Mouse (Mus musculus): ENCODE data around the gene Exoc6b. TPM values are rescaled to one million over a fixed set of nuclear protein-coding genes. Genes with fewer than 3 reads are reported as not detected.

Exoc6b gene
- polyA plus RNA-seq, 1 experiment from 2014 or later, result 10.2 TPM

DNA sequence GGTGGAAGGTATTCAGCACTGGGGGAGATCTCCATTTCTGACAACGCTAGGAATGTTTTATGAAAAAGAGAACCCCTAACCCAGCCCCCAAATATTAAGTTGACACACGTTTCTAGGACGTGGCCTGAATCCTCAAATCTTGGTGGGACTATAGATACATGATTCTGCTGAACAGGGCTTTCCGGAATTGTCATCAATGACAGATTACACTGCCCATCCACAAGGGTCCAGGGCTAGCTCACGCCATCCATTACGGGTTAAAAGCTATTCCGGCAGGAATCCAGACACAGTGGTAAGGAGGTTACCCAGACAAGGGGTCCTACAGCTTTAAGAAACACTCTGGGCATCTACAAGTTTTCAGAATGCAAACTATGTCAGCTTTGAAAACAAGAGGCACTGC lies 323.7 kb downstream of the Exoc6b start:
- Histone ChIP-seq H3K4me3 (ENCODE audit: low read depth, low read length) (no peak overlapping the region), H3K9ac (ENCODE audit: low read depth, low read length) (no peak overlapping the region), H3K36me3 (ENCODE audit: control insufficient read depth, insufficient read depth, low read length) (no peaks in the 10 kb centered on the region), H3K27ac (ENCODE audit: low read depth, low read length) (no peak overlapping the region), H3K4me2 (no peak overlapping the region), H3K9me3 (ENCODE audit: control insufficient read depth, low read length) (no peaks in the 10 kb centered on the region), H3K4me1 (replicated peaks; ENCODE audit: control insufficient read depth, insufficient read depth, low read length) (no peaks in the 10 kb centered on the region), H3K27me3 (replicated peaks; ENCODE audit: control insufficient read depth, insufficient read depth, low read length) (no peaks in the 10 kb centered on the region)
- 84% methylated on average over 7 of the region's 7 CpGs for WGBS
- no peak for ATAC-seq (replicated peaks; ENCODE audit: low FRiP score)
- no peak for DNase-seq (ENCODE audit: low spot score)

GRCm38 (mm10) chr6:84742227-84742626 lies 327.1 kb downstream of the Exoc6b start:
- Histone ChIP-seq H3K4me3 (ENCODE audit: low read depth, low read length) (no peak overlapping the region), H3K27ac (ENCODE audit: low read depth, low read length) (no peak overlapping the region), H3K9me3 (ENCODE audit: control insufficient read depth, low read length) (no peaks in the 10 kb centered on the region), H3K27me3 (replicated peaks; ENCODE audit: control insufficient read depth, insufficient read depth, low read length) (no peaks in the 10 kb centered on the region), H3K9ac (ENCODE audit: low read depth, low read length) (no peak overlapping the region), H3K4me2 (no peak overlapping the region), H3K4me1 (replicated peaks; ENCODE audit: control insufficient read depth, insufficient read depth, low read length) (no peaks in the 10 kb centered on the region), H3K36me3 (ENCODE audit: control insufficient read depth, insufficient read depth, low read length) (no peaks in the 10 kb centered on the region)
- DNase-seq (ENCODE audit: low spot score) (no peak), ATAC-seq (replicated peaks; ENCODE audit: low FRiP score) (no peak)
- WGBS, result 53% methylated on average over 3 of the region's 3 CpGs

DNA sequence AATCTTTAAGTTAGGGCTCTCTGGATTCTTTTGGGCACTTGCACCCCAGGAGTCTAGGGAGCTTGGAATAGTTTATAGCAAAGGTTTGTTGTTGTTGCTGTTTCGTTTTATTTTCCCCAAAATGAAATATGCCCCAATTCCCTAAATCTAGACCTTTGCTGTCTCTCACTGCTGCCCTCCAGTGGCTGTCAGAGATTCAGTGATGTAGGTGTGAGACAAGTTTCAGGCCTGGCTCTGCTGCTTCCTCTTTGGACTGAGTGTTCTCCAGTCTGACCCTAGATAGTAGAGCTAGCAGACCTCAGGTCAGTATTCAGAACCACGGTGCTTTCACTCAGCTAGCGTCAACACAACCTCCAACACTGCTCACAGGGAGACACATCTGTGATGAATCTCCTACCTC lies 332.4 kb downstream of the Exoc6b start:
- Histone ChIP-seq H3K36me3 (ENCODE audit: control insufficient read depth, insufficient read depth, low read length) (no peaks in the 10 kb centered on the region), H3K9me3 (ENCODE audit: control insufficient read depth, low read length) (no peaks in the 10 kb centered on the region), H3K4me1 (replicated peaks; ENCODE audit: control insufficient read depth, insufficient read depth, low read length) (no peaks in the 10 kb centered on the region), H3K9ac (ENCODE audit: low read depth, low read length) (no peak overlapping the region), H3K27me3 (replicated peaks; ENCODE audit: control insufficient read depth, insufficient read depth, low read length) (no peaks in the 10 kb centered on the region), H3K27ac (ENCODE audit: low read depth, low read length) (no peak overlapping the region), H3K4me3 (ENCODE audit: low read depth, low read length) (no peak overlapping the region), H3K4me2 (no peak overlapping the region)
- ATAC-seq (replicated peaks; ENCODE audit: low FRiP score) (no peak), DNase-seq (ENCODE audit: low spot score) (no peak)
- WGBS, result 36% methylated on average over 3 of the region's 3 CpGs

- H3K36me3 ChIP-seq (ENCODE audit: control insufficient read depth, insufficient read depth, low read length), result no peaks in the 10 kb centered on the region
- H3K4me2 ChIP-seq, result no peak overlapping the region
- no peaks in the 10 kb centered on the region for H3K27me3 ChIP-seq (replicated peaks; ENCODE audit: control insufficient read depth, insufficient read depth, low read length)
- H3K27ac ChIP-seq (ENCODE audit: low read depth, low read length), result no peak overlapping the region
- DNase-seq (ENCODE audit: low spot score) (no peak), ATAC-seq (replicated peaks; ENCODE audit: low FRiP score) (no peak)
- no peak overlapping the region for H3K9ac ChIP-seq (ENCODE audit: low read depth, low read length)
- no peaks in the 10 kb centered on the region for H3K9me3 ChIP-seq (ENCODE audit: control insufficient read depth, low read length)
- no peaks in the 10 kb centered on the region for H3K4me1 ChIP-seq (replicated peaks; ENCODE audit: control insufficient read depth, insufficient read depth, low read length)
- H3K4me3 ChIP-seq (ENCODE audit: low read depth, low read length), result no peak overlapping the region
Measured at GRCm38 (mm10) chr6:84726876-84727275, 342.4 kb downstream of the Exoc6b start.

GRCm38 (mm10) chr6:84713171-84713570 lies 356.1 kb downstream of the Exoc6b start:
- no peak for DNase-seq (ENCODE audit: low spot score)
- Histone ChIP-seq H3K36me3 (ENCODE audit: control insufficient read depth, insufficient read depth, low read length) (no peaks in the 10 kb centered on the region), H3K27me3 (replicated peaks; ENCODE audit: control insufficient read depth, insufficient read depth, low read length) (no peaks in the 10 kb centered on the region), H3K4me2 (no peak overlapping the region), H3K9ac (ENCODE audit: low read depth, low read length) (no peak overlapping the region), H3K9me3 (ENCODE audit: control insufficient read depth, low read length) (no peaks in the 10 kb centered on the region), H3K4me3 (ENCODE audit: low read depth, low read length) (no peak overlapping the region), H3K4me1 (replicated peaks; ENCODE audit: control insufficient read depth, insufficient read depth, low read length) (no peaks in the 10 kb centered on the region; the same call in 1 of the 2 replicates), H3K27ac (ENCODE audit: low read depth, low read length) (no peak overlapping the region)
- no peak for ATAC-seq (replicated peaks; ENCODE audit: low FRiP score)
- WGBS, result 85% methylated on average over 11 of the region's 11 CpGs

DNA sequence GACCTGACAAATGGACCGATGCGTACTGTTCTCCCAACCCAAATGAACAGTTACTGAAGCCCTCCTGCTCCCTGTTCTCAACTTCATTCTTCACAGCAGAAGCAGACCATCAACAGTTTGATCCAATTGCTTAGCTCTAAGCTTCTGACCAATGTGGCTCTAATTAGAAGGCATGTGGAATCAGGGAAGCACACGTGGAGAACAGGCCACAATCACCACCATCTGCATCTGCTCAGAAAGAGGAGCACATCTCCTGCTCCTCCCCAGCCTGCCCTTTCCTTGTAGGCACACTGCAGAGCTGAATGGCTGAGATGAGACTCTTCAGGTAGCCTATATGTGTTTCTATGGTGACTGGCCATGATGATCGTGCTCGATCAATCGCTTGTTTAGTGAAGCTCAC lies 358.5 kb downstream of the Exoc6b start:
- Histone ChIP-seq H3K9me3 (ENCODE audit: control insufficient read depth, low read length) (no peaks in the 10 kb centered on the region), H3K9ac (ENCODE audit: low read depth, low read length) (no peak overlapping the region), H3K36me3 (ENCODE audit: control insufficient read depth, insufficient read depth, low read length) (no peaks in the 10 kb centered on the region), H3K27me3 (replicated peaks; ENCODE audit: control insufficient read depth, insufficient read depth, low read length) (no peaks in the 10 kb centered on the region), H3K4me3 (ENCODE audit: low read depth, low read length) (no peak overlapping the region), H3K27ac (ENCODE audit: low read depth, low read length) (no peak overlapping the region), H3K4me2 (no peak overlapping the region), H3K4me1 (replicated peaks; ENCODE audit: control insufficient read depth, insufficient read depth, low read length) (no peaks in the 10 kb centered on the region; the same call in 1 of the 2 replicates)
- no peak for ATAC-seq (replicated peaks; ENCODE audit: low FRiP score)
- 82% methylated on average over 6 of the region's 6 CpGs for WGBS
- no peak for DNase-seq (ENCODE audit: low spot score)

DNA sequence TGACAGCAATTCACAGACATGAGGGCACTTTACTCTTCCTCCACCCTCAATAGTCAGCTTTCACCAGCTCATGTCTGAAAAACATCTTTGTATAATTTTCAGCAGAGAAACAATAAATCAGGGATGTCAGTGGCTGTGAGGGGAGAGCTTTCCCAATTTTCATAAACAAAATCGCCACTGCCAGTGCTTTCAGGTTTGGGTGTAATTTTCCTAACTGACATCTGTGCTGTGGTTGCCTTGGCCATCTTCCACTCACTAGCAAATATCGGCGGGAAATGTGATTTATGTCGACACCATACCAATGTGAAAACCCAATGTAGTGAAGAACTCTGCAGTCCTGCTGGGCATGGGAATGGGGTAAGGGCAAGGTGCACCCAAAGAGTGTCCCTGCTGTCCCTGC lies 360.7 kb downstream of the Exoc6b start:
- ATAC-seq (replicated peaks; ENCODE audit: low FRiP score), result no peak
- H3K4me1 ChIP-seq (replicated peaks; ENCODE audit: control insufficient read depth, insufficient read depth, low read length), result no peaks in the 10 kb centered on the region; the same call in 1 of the 2 replicates
- 80% methylated on average over 4 of the region's 4 CpGs for WGBS
- no peak overlapping the region for H3K9ac ChIP-seq (ENCODE audit: low read depth, low read length)
- H3K27me3 ChIP-seq (replicated peaks; ENCODE audit: control insufficient read depth, insufficient read depth, low read length), result no peaks in the 10 kb centered on the region
- H3K27ac ChIP-seq (ENCODE audit: low read depth, low read length), result no peak overlapping the region
- H3K9me3 ChIP-seq (ENCODE audit: control insufficient read depth, low read length), result no peaks in the 10 kb centered on the region
- no peak overlapping the region for H3K4me2 ChIP-seq
- DNase-seq (ENCODE audit: low spot score), result no peak
- no peak overlapping the region for H3K4me3 ChIP-seq (ENCODE audit: low read depth, low read length)
- no peaks in the 10 kb centered on the region for H3K36me3 ChIP-seq (ENCODE audit: control insufficient read depth, insufficient read depth, low read length)

GRCm38 (mm10) chr6:84699579-84699978 lies 369.7 kb downstream of the Exoc6b start:
- ATAC-seq (replicated peaks; ENCODE audit: low FRiP score) (no peak), DNase-seq (ENCODE audit: low spot score) (no peak)
- 72% methylated on average over 5 of the region's 5 CpGs for WGBS
- Histone ChIP-seq H3K27me3 (replicated peaks; ENCODE audit: control insufficient read depth, insufficient read depth, low read length) (no peaks in the 10 kb centered on the region), H3K9ac (ENCODE audit: low read depth, low read length) (no peak overlapping the region), H3K4me3 (ENCODE audit: low read depth, low read length) (no peak overlapping the region), H3K27ac (ENCODE audit: low read depth, low read length) (no peak overlapping the region), H3K4me1 (replicated peaks; ENCODE audit: control insufficient read depth, insufficient read depth, low read length) (peaks cover 6% of the 10 kb centered on the region), H3K4me2 (no peak overlapping the region), H3K36me3 (ENCODE audit: control insufficient read depth, insufficient read depth, low read length) (no peaks in the 10 kb centered on the region), H3K9me3 (ENCODE audit: control insufficient read depth, low read length) (no peaks in the 10 kb centered on the region)

DNA sequence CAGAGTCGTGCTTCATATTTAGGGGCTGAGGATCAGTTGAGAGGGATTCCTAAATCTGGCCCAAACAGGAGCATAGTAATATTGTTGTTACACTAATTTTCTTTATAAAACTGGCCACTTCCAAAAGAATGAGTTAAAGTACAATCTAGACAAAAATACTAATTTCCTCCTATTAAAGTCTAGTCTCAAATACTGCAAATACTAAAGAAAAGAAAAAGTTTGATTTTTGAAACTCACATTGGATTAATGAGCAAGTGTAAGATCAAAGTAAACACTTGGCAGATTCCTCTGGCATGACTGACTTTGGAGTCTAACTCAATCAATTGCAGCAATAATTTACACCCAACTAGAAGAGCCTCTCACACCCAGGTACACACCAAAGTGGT lies 371.0 kb downstream of the Exoc6b start:
- 58% methylated on average over 1 of the region's 1 CpGs for WGBS
- H3K27ac ChIP-seq (ENCODE audit: low read depth, low read length), result no peak overlapping the region
- peaks cover 6% of the 10 kb centered on the region for H3K4me1 ChIP-seq (replicated peaks; ENCODE audit: control insufficient read depth, insufficient read depth, low read length)
- H3K9me3 ChIP-seq (ENCODE audit: control insufficient read depth, low read length), result no peaks in the 10 kb centered on the region
- H3K4me2 ChIP-seq, result no peak overlapping the region
- H3K9ac ChIP-seq (ENCODE audit: low read depth, low read length), result no peak overlapping the region
- H3K36me3 ChIP-seq (ENCODE audit: control insufficient read depth, insufficient read depth, low read length), result no peaks in the 10 kb centered on the region
- DNase-seq (ENCODE audit: low spot score), result no peak
- ATAC-seq (replicated peaks; ENCODE audit: low FRiP score), result no peak
- no peaks in the 10 kb centered on the region for H3K27me3 ChIP-seq (replicated peaks; ENCODE audit: control insufficient read depth, insufficient read depth, low read length)
- H3K4me3 ChIP-seq (ENCODE audit: low read depth, low read length), result no peak overlapping the region
